Mouse (Mus musculus): Measurements from ENCODE around the gene Yap1.

DNA sequence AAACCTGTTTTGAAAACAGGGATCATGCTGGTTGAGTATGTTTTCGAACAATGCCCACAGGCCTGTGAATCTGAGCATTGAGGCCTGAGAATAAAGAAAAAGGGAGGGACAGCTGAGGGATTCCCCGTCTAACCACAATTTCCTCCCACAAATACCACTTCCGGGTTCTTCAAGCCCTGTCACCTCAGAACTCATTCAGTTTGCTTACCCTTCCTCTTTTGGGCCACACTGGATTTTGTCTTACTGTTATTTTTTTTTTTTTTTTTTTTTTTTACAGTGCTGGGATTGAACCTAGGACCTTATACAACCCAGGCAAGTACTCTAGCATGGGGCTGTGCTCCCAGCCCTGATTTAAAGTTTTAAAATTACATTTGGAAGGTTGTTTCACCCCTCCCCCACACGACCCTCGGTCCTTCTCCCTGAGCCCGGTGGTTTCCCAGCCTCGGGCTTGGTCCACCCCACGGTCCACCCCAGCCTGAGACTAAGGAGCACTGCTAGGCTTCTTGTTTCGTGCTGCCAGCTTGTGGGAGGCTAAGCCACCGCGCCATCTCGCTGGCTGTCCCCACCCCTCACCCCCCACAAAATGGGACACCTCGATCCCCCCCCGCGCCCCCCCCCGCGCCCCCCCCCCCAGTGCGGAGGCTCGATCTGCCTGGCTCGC is 13.0 kb upstream of the Yap1 start:
- TF ChIP-seq POLR2A (IDR thresholded peaks at IDR 0.05; ENCODE audit: low read depth, low read length) (no peak), CTCF (IDR thresholded peaks at IDR 0.05; ENCODE audit: extremely low read depth, insufficient read depth, insufficient read length, insufficient replicate concordance) (no peak)
